Mouse (Mus musculus) Muller cell, postnatal 12 days (primary cell): ENCODE measurements around the gene Iglon5.

ENCODE experiments used
- DNase-seq: peaks from one replicate; pipeline ENCODE4 v3.0.0-alpha.2; 2015; ENCODE audit errors: inconsistent ontology term

Gene Iglon5

GRCm38 (mm10) chr7:43427406-43427805 is 62.5 kb downstream of the Iglon5 start, which contains the start of gene Lim2:
Gene Lim2, plus strand, starts transcription at chr7:43427670.
- DNase-seq, result no peak

DNA sequence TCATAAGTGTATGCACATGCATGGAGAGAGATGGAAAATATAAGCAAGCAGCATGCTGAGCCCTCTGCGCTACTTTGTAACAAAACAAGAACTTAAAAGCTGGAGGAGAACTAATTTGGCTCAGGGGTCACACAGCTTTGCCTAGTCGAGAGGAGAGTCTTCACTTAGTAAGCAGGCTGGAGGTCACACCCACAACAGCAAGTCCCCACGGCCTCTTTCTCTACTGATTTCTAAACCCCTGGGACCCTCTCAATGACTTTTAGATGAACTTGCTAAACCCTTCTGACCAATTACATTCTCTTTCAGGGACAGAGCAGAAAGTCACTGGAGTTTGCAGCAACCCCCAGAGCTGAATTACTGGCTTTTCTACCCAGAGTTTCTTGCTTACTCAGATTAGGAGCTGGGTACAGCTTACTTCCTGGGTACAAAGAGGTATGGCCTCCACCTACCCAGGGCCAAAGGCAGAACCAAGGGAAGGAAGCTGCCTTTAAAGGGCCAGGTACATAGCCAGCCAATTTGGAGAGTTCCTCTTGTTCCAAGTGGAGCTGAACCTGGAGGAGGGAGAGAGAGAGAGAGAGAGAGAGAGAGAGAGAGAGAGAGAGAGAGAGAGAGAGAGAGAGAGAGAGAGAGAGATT is 65.8 kb downstream of the Iglon5 start:
- no peak for DNase-seq

DNA sequence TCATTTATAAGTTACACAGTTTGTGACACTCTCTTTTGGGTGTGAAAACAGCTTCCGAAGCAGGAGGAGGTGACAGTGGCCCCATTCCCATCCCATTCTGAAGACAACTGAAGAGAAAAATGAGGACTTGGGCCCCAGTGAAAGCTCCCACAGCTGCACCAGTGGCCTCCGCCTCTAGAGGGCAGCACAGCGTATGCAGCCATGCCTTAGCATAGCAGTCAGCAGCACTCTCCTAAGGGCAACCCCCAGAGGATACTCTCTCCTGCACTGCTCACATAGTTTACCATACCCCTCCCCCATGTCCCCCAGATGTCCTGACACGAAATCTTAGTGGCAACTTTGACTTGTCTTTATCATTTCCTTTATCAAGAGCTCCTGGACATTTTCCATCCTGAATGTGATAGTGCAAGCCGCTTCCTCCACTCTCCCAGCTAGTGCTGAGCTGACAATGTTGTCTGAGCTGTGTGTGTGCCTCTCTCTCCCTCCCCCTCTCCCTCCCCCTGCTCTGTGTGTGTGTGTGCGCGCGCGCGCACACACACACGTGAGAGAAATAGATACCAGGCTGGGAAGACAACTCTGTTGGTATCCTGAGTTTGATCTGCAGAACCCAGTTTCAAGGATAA is 66.8 kb downstream of the Iglon5 start:
- DNase-seq, result peak; percentile 72
